Mouse (Mus musculus) forebrain, postnatal 0 days (tissue): ENCODE measurements at regions not wholly inside any gene's neighbourhood (a gene's known extent, or its start where the extent isn't known, plus 50 kb on each side); places are given as distances from the start of the nearest gene placed in this dataset.

ENCODE experiments used
- ATAC-seq: fragments of 200-750 bp; cut with Nextera tagmentation; 2 replicates; pipeline ENCODE4 v1.8.0; 2017; ENCODE audit warnings: mild to moderate bottlenecking, moderate library complexity
- DNase-seq: peaks from one replicate; pipeline ENCODE4 v3.0.0-alpha.2; 2015
- H3K27ac ChIP-seq: fragments of 300-500 bp; sonication (generic); 2 replicates; pipeline ENCODE4 v1.5.1; 2014; ENCODE audit warnings: low read depth, mild to moderate bottlenecking, antibody characterized with exemption, low read length, moderate library complexity, mixed read lengths
- H3K27me3 ChIP-seq: fragments of 300-500 bp; sonication (generic); 2 replicates; pipeline ENCODE4 v1.6.1; 2014; ENCODE audit warnings: mild to moderate bottlenecking, low read length, mixed read lengths; ENCODE audit not compliant: insufficient read depth
- H3K36me3 ChIP-seq: fragments of 300-500 bp; sonication (generic); 2 replicates; pipeline ENCODE4 v1.6.1; 2014; ENCODE audit warnings: mild to moderate bottlenecking, moderate library complexity; ENCODE audit not compliant: insufficient read depth
- H3K4me1 ChIP-seq: fragments of 300-500 bp; sonication (generic); 2 replicates; pipeline ENCODE4 v1.6.1; 2014; ENCODE audit warnings: antibody characterized with exemption; ENCODE audit not compliant: insufficient read depth
- H3K4me2 ChIP-seq: fragments of 300-500 bp; sonication (generic); 2 replicates; pipeline ENCODE4 v1.6.1; 2014; ENCODE audit warnings: low read depth, mild to moderate bottlenecking, moderate library complexity
- H3K4me3 ChIP-seq: fragments of 300-500 bp; sonication (generic); 2 replicates; pipeline ENCODE4 v1.5.1; 2014; ENCODE audit warnings: low read depth, low read length, mixed read lengths
- H3K9ac ChIP-seq: fragments of 300-500 bp; sonication (generic); 2 replicates; pipeline ENCODE4 v1.6.1; 2014; ENCODE audit warnings: mild to moderate bottlenecking
- H3K9me3 ChIP-seq: fragments of 300-500 bp; sonication (generic); 2 replicates; pipeline ENCODE4 v1.6.1; 2016; ENCODE audit warnings: low read length
- CTCF ChIP-seq: sonication (generic); IDR thresholded peaks from 2 replicates; pipeline ENCODE4 v1.5.1; 2016; ENCODE audit warnings: antibody characterized with exemption, control low read depth, low read depth
- WGBS: fragments of 180-500 bp; shearing (Covaris S2); extraction: QIAGEN DNeasy Blood & Tissue Kit; methylation state at CpG from one replicate; pipeline ENCODE4 v1.1.7; 2014; 5-methylcytosine and 5-hydroxymethylcytosine counted together

- ATAC-seq (no peak), DNase-seq (peak; percentile 5)
- Histone ChIP-seq H3K4me1 (no peaks in the 10 kb centered on the region), H3K4me3 (no peak overlapping the region), H3K27ac (no peak overlapping the region), H3K36me3 (no peaks in the 10 kb centered on the region), H3K27me3 (no peaks in the 10 kb centered on the region), H3K9ac (no peak overlapping the region), H3K4me2 (no peak overlapping the region), H3K9me3 (no peaks in the 10 kb centered on the region)
- TF ChIP-seq CTCF, result no peak
- WGBS, result 52% methylated on average over 3 of the region's 3 CpGs
Measured at GRCm38 (mm10) chr7:69487111-69487510, 738.1 kb upstream of the Arrdc4 start.

GRCm38 (mm10) chr7:69484552-69484951 is 735.5 kb upstream of the Arrdc4 start:
- DNase-seq, result no peak
- no peak overlapping the region for H3K4me3 ChIP-seq
- no peaks in the 10 kb centered on the region for H3K36me3 ChIP-seq
- H3K9ac ChIP-seq, result no peak overlapping the region
- no peaks in the 10 kb centered on the region for H3K27me3 ChIP-seq
- no peak for TF ChIP-seq CTCF
- H3K9me3 ChIP-seq, result no peaks in the 10 kb centered on the region
- no peak overlapping the region for H3K27ac ChIP-seq
- H3K4me2 ChIP-seq, result no peak overlapping the region
- no peaks in the 10 kb centered on the region for H3K4me1 ChIP-seq
- WGBS, result 89% methylated on average over 4 of the region's 4 CpGs
- ATAC-seq, result no peak
